Mouse (Mus musculus): ENCODE measurements around the gene Pjvk. TPM values are rescaled to one million over a fixed set of nuclear protein-coding genes. Genes with fewer than 3 reads are reported as not detected.

The Pjvk gene
- polyA plus RNA-seq, 1 experiment from 2014 or later = 0.82 TPM

GRCm38 (mm10) chr2:76672966-76673392, 24.7 kb downstream of the Pjvk start, which contains the start of gene Fkbp7:
Gene Fkbp7, minus strand, starts transcription at chr2:76673116.
- Histone ChIP-seq H3K9me3 (no peaks in the 10 kb centered on the region), H3K27ac (peak within 1 kb of the TSS; percentile 87), H3K27me3 (ENCODE audit: insufficient read depth, poor library complexity, severe bottlenecking) (no peaks in the 10 kb centered on the region), H3K4me1 (replicated peaks) (peaks cover 46% of the 10 kb centered on the region), H3K4me3 (peak within 1 kb of the TSS; percentile 48), H3K36me3 (0 out of 2 replicates have a peak, but pooled peaks cover 3% of the 10 kb centered on the region)
- peak; percentile 95 for DNase-seq (ENCODE audit: low spot score)
- WGBS = under 1% methylated on average over 17 of the region's 17 CpGs

GRCm38 (mm10) chr2:76673472-76674081, 25.3 kb downstream of the Pjvk start:
- peaks cover 46% of the 10 kb centered on the region for H3K4me1 ChIP-seq (replicated peaks)
- no peaks in the 10 kb centered on the region for H3K27me3 ChIP-seq (ENCODE audit: insufficient read depth, poor library complexity, severe bottlenecking)
- DNase-seq (ENCODE audit: low spot score) = peak; percentile 35
- WGBS = 32% methylated on average over 7 of the region's 7 CpGs
- peak overlapping the region; percentile 48 for H3K4me3 ChIP-seq
- H3K36me3 ChIP-seq = peaks cover 7% of the 10 kb centered on the region; the same call in 1 of the 2 replicates
- H3K27ac ChIP-seq = peak overlapping the region; percentile 87
- H3K9me3 ChIP-seq = no peaks in the 10 kb centered on the region

DNA sequence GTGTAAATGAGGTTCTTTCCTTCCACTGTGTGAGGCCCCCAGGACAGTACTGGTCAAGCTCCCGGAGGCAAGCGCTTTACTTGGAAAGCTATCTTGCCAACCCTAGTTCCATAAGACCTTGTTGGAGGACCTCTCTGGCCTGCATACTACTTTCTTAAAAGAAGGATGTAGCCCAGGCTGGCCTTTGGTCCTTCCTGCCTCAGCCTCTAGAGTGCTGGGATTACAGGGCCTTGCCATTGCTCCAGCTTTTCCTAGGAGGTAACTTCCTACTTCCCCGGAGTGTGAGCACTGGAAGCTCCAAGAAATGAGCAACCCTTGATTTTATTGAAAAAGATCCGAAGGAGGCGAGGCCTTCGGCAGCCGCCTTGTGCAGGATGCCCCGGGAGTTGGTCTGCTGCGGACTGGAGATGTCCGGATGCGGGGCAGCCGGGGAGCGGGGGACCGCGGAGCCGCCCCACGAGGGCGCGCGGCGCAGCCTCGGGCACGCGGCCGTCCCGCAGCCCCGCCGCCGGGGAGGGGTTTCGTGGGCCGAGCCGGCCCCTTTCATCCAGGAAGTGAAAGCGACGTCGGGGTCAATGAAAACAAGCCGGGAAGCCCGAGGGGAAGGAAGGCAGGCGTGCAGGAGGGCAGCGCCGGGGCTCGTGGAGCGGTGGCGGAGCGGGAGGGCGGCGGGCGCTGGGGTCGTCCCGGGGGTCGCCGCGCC, 26.6 kb downstream of the Pjvk start, which contains the start of gene Plekha3:
Plekha3 (plus strand) TSS at position 557 of the 703 bp plus-strand sequence.
- peak; percentile 82 for DNase-seq (ENCODE audit: low spot score)
- Histone ChIP-seq H3K27ac (peak within 1 kb of the TSS; percentile 95), H3K36me3 (peaks cover 9% of the 10 kb centered on the region), H3K4me3 (peak within 1 kb of the TSS; percentile 88), H3K9me3 (no peaks in the 10 kb centered on the region), H3K4me1 (replicated peaks) (peaks cover 46% of the 10 kb centered on the region), H3K27me3 (ENCODE audit: insufficient read depth, poor library complexity, severe bottlenecking) (no peaks in the 10 kb centered on the region)
- WGBS = 5% methylated on average over 52 of the region's 52 CpGs

GRCm38 (mm10) chr2:76675451-76675850, 27.2 kb downstream of the Pjvk start:
- peak overlapping the region; percentile 88 for H3K4me3 ChIP-seq
- H3K27me3 ChIP-seq (ENCODE audit: insufficient read depth, poor library complexity, severe bottlenecking) = no peaks in the 10 kb centered on the region
- under 1% methylated on average over 44 of the region's 44 CpGs for WGBS
- H3K36me3 ChIP-seq = peaks cover 15% of the 10 kb centered on the region
- peaks cover 46% of the 10 kb centered on the region for H3K4me1 ChIP-seq (replicated peaks)
- no peaks in the 10 kb centered on the region for H3K9me3 ChIP-seq
- H3K27ac ChIP-seq = peak overlapping the region; percentile 95
- no peak for DNase-seq (ENCODE audit: low spot score)

GRCm38 (mm10) chr2:76675949-76676348, 27.7 kb downstream of the Pjvk start:
- Histone ChIP-seq H3K36me3 (peaks cover 20% of the 10 kb centered on the region), H3K9me3 (no peaks in the 10 kb centered on the region), H3K27ac (peak overlapping the region; percentile 95), H3K4me3 (peak overlapping the region; percentile 88), H3K4me1 (replicated peaks) (peaks cover 46% of the 10 kb centered on the region), H3K27me3 (ENCODE audit: insufficient read depth, poor library complexity, severe bottlenecking) (no peaks in the 10 kb centered on the region)
- no peak for DNase-seq (ENCODE audit: low spot score)
- WGBS = 10% methylated on average over 4 of the region's 4 CpGs

DNA sequence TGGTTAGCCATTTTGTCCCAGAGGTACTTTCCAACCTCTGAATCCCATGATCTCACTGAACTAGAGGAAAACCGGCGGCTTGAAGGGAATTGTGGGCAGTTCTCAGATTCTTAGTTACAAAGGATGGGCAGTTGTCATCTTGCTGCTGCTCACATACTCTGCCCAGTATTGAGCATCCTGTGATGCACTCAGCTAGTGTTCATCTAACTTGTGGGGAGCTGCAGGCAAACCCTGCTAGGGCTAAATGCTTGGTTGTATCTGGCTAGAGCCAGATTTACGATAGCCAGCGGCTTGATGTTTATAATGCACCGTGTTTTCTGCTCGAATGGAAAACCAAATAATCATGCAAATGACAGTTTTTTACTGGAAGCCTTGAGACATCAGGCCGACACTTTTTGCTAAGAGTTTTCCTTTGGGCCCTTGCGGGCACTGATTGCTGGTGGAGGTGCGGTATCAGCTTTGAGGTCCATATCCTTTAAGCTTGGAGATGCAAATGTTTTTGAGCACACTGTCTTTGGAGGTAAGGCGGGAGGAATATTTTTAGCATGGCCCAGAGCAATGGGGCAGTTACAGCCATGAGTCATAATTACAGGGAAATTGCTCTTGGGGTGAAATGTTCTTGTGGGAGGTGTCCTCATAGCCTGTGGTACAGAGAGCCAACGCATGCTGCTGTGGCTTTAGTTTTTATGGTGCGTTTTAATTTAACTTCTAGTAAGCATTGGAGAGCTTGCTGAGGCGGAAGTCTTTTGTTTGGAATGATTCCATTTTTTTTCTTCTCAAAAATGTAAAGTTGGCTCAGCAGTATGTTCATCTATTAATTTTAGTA, 28.3 kb downstream of the Pjvk start:
- Histone ChIP-seq H3K27me3 (ENCODE audit: insufficient read depth, poor library complexity, severe bottlenecking) (no peaks in the 10 kb centered on the region), H3K36me3 (peaks cover 24% of the 10 kb centered on the region), H3K4me1 (replicated peaks) (peaks cover 45% of the 10 kb centered on the region), H3K4me3 (peak overlapping the region; percentile 88), H3K27ac (peak overlapping the region; percentile 14), H3K9me3 (no peaks in the 10 kb centered on the region)
- DNase-seq (ENCODE audit: low spot score) = no peak
- WGBS = 75% methylated on average over 13 of the region's 13 CpGs

GRCm38 (mm10) chr2:76682301-76682700, 34.0 kb downstream of the Pjvk start:
- Histone ChIP-seq H3K36me3 (peaks cover 80% of the 10 kb centered on the region), H3K4me1 (replicated peaks) (no peaks in the 10 kb centered on the region), H3K27me3 (ENCODE audit: insufficient read depth, poor library complexity, severe bottlenecking) (no peaks in the 10 kb centered on the region), H3K4me3 (no peak overlapping the region), H3K9me3 (no peaks in the 10 kb centered on the region), H3K27ac (no peak overlapping the region)
- no peak for DNase-seq (ENCODE audit: low spot score)
- WGBS = 91% methylated on average over 8 of the region's 8 CpGs

GRCm38 (mm10) chr2:76686986-76687385, 38.7 kb downstream of the Pjvk start:
- Histone ChIP-seq H3K27ac (no peak overlapping the region), H3K36me3 (peaks cover 91% of the 10 kb centered on the region), H3K27me3 (ENCODE audit: insufficient read depth, poor library complexity, severe bottlenecking) (no peaks in the 10 kb centered on the region), H3K4me1 (replicated peaks) (0 out of 2 replicates have a peak, but pooled peaks cover 3% of the 10 kb centered on the region), H3K9me3 (no peaks in the 10 kb centered on the region), H3K4me3 (no peak overlapping the region)
- 96% methylated on average over 3 of the region's 3 CpGs for WGBS
- no peak for DNase-seq (ENCODE audit: low spot score)

DNA sequence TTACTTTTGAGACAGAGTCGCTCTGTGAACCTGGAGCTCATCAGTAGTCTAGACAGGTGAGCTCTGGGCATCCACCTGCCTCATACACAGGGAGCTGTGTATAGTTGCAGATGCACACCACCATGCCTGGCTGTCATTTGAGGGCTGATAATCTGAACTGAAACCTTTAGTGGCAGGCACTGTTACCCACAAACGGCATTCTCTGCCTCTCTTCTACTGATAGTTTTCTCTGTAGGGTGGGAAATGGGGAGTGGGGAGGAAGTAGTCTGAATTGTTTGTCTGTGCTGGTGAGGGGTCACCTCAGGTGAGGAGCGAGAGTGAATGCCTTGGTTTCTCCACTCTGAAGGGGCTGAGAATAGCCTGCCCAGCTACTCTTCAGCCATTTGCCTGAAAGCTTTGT, 39.3 kb downstream of the Pjvk start:
- peaks cover 91% of the 10 kb centered on the region for H3K36me3 ChIP-seq
- WGBS = 85% methylated on average over 3 of the region's 3 CpGs
- no peak overlapping the region for H3K27ac ChIP-seq
- no peak overlapping the region for H3K4me3 ChIP-seq
- H3K27me3 ChIP-seq (ENCODE audit: insufficient read depth, poor library complexity, severe bottlenecking) = no peaks in the 10 kb centered on the region
- H3K4me1 ChIP-seq (replicated peaks) = 0 out of 2 replicates have a peak, but pooled peaks cover 3% of the 10 kb centered on the region
- DNase-seq (ENCODE audit: low spot score) = no peak
- no peaks in the 10 kb centered on the region for H3K9me3 ChIP-seq

DNA sequence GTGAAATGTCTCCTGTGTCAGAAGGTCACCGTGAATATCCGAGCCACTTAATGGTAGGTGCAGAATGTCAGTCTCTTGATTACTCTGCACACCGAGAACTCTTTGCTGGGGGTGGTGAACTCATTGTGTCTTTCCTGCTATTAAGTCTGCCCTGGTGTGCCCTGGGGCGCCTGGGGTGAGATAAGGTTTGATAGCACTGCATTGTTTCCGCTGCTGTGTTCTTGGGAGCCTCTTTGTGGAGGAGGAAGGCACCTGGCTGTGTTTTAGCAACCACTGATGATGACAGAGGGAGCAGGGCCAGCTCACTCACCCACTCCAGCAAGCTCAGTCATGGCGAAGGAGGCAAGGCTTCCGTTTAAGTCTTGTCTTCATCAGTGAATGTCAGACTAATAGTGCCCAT, 39.9 kb downstream of the Pjvk start:
- Histone ChIP-seq H3K4me1 (replicated peaks) (0 out of 2 replicates have a peak, but pooled peaks cover 3% of the 10 kb centered on the region), H3K9me3 (no peaks in the 10 kb centered on the region), H3K4me3 (no peak overlapping the region), H3K27ac (no peak overlapping the region), H3K36me3 (peaks cover 91% of the 10 kb centered on the region), H3K27me3 (ENCODE audit: insufficient read depth, poor library complexity, severe bottlenecking) (no peaks in the 10 kb centered on the region)
- DNase-seq (ENCODE audit: low spot score) = no peak
- 78% methylated on average over 7 of the region's 7 CpGs for WGBS

- WGBS = 92% methylated on average over 12 of the region's 12 CpGs
- no peak overlapping the region for H3K27ac ChIP-seq
- no peaks in the 10 kb centered on the region for H3K9me3 ChIP-seq
- no peak overlapping the region for H3K4me3 ChIP-seq
- H3K27me3 ChIP-seq (ENCODE audit: insufficient read depth, poor library complexity, severe bottlenecking) = no peaks in the 10 kb centered on the region
- 0 out of 2 replicates have a peak, but pooled peaks cover 3% of the 10 kb centered on the region for H3K4me1 ChIP-seq (replicated peaks)
- peaks cover 92% of the 10 kb centered on the region for H3K36me3 ChIP-seq
- no peak for DNase-seq (ENCODE audit: low spot score)
Observed at GRCm38 (mm10) chr2:76690436-76691204, 42.3 kb downstream of the Pjvk start.

DNA sequence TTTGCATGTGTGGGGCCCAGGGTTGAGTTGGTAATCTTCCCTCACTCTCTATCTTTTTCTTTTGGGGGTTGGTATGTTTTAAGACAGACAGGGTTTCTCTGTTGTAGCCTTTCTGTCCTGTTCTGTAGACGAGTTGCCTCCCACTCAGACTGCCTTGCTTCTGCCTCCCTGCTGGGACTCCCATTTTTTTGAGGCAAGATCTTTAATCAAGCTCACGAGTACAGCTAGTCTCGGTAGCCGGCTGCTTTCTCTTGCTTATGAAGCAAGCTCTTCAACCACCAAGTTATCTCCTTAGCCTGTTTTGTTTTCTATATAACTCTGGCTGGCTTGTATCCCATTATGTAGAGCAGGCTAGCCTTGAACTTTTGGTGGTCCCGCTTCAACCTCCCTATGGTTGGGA, 45.5 kb downstream of the Pjvk start:
- Histone ChIP-seq H3K4me3 (no peak overlapping the region), H3K27ac (no peak overlapping the region), H3K9me3 (no peaks in the 10 kb centered on the region), H3K27me3 (ENCODE audit: insufficient read depth, poor library complexity, severe bottlenecking) (no peaks in the 10 kb centered on the region), H3K36me3 (peaks cover 90% of the 10 kb centered on the region), H3K4me1 (replicated peaks) (no peaks in the 10 kb centered on the region)
- WGBS = 81% methylated on average over 5 of the region's 5 CpGs
- no peak for DNase-seq (ENCODE audit: low spot score)
